Mouse (Mus musculus) forebrain, embryonic 10.5 days (tissue): ENCODE results near the gene Six4. TPM values are rescaled to one million over a fixed set of nuclear protein-coding genes. Genes with fewer than 3 reads are reported as not detected.
A peak's percentile ranks its signal among the peaks of the same experiment; 100 is the strongest.
"Not testable (repeated sequence)": the region's sequence is repeated elsewhere in the genome, so short reads cannot be mapped to it uniquely, and the experiment has no call there.

Source experiments
- DNase-seq: peaks from one replicate; pipeline ENCODE4 v3.0.0-alpha.2; 2017; ENCODE audit warnings: low spot score; ENCODE audit errors: extremely low spot score
- H3K27ac ChIP-seq: fragments of 300-500 bp; sonication (generic); 2 replicates; pipeline ENCODE4 v1.5.1; 2016; ENCODE audit warnings: mild to moderate bottlenecking
- H3K27me3 ChIP-seq: fragments of 300-500 bp; sonication (generic); 2 replicates; pipeline ENCODE4 v1.6.1; 2016; ENCODE audit warnings: mild to moderate bottlenecking; ENCODE audit not compliant: poor library complexity, severe bottlenecking
- H3K36me3 ChIP-seq: fragments of 300-500 bp; sonication (generic); replicated peaks from 2 replicates; pipeline ENCODE4 v1.6.1; 2016; ENCODE audit warnings: mild to moderate bottlenecking, moderate library complexity
- H3K4me1 ChIP-seq: fragments of 300-500 bp; sonication (generic); 2 replicates; pipeline ENCODE4 v1.6.1; 2016
- H3K4me3 ChIP-seq: fragments of 300-500 bp; sonication (generic); 2 replicates; pipeline ENCODE4 v1.5.1; 2016; ENCODE audit warnings: mild to moderate bottlenecking, moderate library complexity
- H3K9me3 ChIP-seq: fragments of 300-500 bp; sonication (generic); 2 replicates; pipeline ENCODE4 v1.6.1; 2016; ENCODE audit warnings: mild to moderate bottlenecking, moderate library complexity
- WGBS: fragments of 180-500 bp; shearing (Covaris S2); methylation state at CpG from one replicate; pipeline ENCODE4 v1.1.7; 2016; 5-methylcytosine and 5-hydroxymethylcytosine counted together
- polyA plus RNA-seq: library from polyadenylated mRNA; unstranded; fragments of >200 nt; fragmentation: Nextera tagmentation; extraction: Ambion mirVana; gene quantifications from 2 replicates; pipeline ENCODE4 v1.2.1, GENCODE M21; 2016

The Six4 gene
- polyA plus RNA-seq, result 7.0 and 7.6 TPM in 2 replicates

DNA sequence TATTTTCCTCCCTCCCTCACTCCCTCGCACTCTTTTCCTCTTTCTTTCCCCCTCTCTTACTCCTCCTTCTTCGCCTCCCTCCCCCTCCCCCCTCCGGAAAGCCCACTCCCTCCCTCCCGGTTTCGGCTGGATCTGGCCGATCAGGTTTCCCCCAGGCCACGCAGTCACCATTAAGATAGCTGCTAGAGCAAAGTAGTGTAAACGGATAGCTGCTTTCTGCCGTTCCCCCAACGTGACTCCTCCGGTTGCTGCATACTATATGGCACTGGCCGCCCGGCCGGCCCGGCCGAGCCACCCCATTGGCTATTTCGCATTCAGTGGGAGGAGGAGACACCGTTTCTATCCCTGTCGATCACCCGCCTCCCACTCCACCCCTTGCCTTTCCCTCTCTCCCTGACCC is at the start of gene Six4:
TSS of gene Six4 (minus strand) at position 261 of the 400 bp plus-strand sequence.
- H3K4me1 ChIP-seq, result peaks cover 34% of the 10 kb centered on the region
- DNase-seq, result peak; percentile 86
- no peaks in the 10 kb centered on the region for H3K9me3 ChIP-seq
- WGBS, result 0% methylated on average over 20 of the region's 20 CpGs
- H3K36me3 ChIP-seq, result peaks cover 11% of the 10 kb centered on the region
- H3K27ac ChIP-seq, result peak within 1 kb of the TSS; percentile 94
- peak within 1 kb of the TSS; percentile 84 for H3K4me3 ChIP-seq
- H3K27me3 ChIP-seq, result peaks cover 20% of the 10 kb centered on the region

DNA sequence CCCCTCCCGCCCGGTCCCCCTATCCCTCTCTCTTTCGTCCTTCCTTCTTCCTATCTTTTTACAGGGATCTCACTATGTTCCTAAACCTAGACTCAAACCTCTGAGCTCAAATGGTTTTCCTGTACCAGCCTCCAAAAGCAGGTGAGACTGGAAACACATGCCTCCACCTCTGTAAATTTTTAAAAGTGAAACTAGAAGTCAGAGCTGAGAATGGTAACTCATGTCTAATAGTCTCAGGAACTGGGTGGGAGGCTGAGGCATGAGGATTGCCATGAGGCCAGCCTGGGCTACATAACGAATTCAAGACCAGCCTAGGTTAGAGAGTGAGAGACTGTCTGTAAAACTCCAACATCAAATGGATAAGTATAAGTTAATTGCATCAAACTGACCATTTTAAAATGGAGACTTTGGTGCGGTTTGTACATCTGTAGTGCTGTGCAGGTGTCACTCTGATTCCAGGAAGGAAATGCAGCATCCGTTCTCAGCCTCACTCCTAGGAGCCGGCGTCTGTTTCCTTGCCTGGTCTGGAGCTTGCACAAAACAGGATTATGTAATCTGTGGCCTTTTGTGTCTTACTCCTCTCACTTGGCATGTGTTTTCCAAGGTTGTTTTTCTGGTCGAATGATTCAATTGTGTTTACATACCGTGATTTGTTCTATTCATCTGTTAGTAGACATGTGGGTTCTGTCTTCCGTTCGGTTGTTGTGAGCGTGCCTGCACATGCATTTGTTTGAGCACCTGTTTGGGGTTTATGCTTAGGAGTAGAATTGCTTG is 49.3 kb upstream of the Six4 start:
- Histone ChIP-seq H3K36me3 (peaks cover 8% of the 10 kb centered on the region), H3K27me3 (no peaks in the 10 kb centered on the region), H3K4me1 (peaks cover 10% of the 10 kb centered on the region), H3K9me3 (peaks cover 8% of the 10 kb centered on the region; the same call in 1 of the 2 replicates), H3K27ac (no peak overlapping the region), H3K4me3 (no peak overlapping the region)
- DNase-seq, result no peak
- 75% methylated on average over 13 of the region's 13 CpGs for WGBS

DNA sequence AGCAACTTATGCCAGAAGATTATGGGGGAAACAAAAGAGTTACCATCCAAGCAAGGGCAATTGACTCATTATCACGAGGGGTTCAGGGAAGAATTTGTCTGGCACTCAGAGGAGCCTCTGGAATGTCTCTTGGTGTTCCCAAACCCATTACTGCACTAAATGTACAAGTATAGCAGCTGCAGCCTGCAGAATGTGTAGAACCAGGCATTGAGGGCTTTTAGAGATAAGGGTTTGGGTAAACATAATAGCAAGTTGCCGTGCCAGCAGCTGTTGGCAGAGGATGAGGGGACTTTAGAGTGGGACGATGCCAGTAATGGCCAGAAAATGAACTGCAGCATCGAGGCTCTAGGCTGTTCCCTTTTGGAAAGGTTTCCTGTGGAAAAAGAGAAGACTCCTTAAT is 47.1 kb upstream of the Six4 start:
- H3K9me3 ChIP-seq, result peaks cover under 1% of the 10 kb centered on the region; the same call in 1 of the 2 replicates
- no peaks in the 10 kb centered on the region for H3K27me3 ChIP-seq
- DNase-seq, result no peak
- no peak overlapping the region for H3K4me3 ChIP-seq
- WGBS, result 85% methylated on average over 4 of the region's 4 CpGs
- H3K4me1 ChIP-seq, result peaks cover 10% of the 10 kb centered on the region
- peaks cover under 1% of the 10 kb centered on the region for H3K36me3 ChIP-seq
- H3K27ac ChIP-seq, result no peak overlapping the region

DNA sequence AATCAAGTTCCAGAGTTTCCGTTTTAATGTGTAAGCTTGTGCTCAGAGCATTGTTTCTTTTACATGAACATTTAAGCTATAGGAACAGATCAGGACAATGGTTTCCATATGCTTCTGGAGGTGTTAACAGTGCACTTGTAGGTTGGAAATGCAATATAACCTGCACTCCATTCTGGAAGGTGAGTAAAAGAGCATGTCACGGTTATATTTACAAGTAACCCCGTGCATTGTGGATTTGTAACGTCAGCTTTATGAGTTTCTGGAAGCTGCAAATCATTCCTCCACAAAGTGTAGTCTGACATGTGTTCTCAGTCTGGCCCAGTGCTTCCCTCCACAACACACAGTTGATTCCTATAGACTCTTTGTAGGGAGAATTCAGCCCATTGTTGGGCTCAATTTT is 40.9 kb upstream of the Six4 start:
- DNase-seq, result no peak
- H3K27ac ChIP-seq, result no peak overlapping the region
- WGBS, result 95% methylated on average over 4 of the region's 4 CpGs
- H3K4me1 ChIP-seq, result no peaks in the 10 kb centered on the region
- H3K27me3 ChIP-seq, result no peaks in the 10 kb centered on the region
- H3K4me3 ChIP-seq, result no peak overlapping the region
- no peaks in the 10 kb centered on the region for H3K36me3 ChIP-seq
- no peaks in the 10 kb centered on the region for H3K9me3 ChIP-seq

DNA sequence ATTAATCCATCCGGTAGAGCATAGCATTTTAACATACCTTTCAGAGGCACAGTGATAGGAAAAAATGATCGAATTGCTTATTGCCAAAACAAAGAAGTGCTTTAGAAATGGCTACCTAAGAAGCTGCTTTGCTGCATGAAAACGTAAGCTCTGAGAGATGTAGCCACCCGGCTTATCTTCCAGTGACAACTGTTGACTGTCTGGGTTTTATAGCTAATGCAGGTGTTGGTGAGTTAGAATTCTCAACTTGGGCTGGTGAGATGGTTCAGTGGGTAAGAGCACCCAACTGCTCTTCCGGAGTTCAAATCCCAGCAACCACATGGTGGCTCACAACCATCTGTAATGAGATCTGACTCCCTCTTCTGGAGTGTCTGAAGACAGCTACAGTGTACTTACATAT is 37.8 kb upstream of the Six4 start:
- H3K9me3 ChIP-seq, H3K27me3 ChIP-seq, H3K4me1 ChIP-seq, H3K4me3 ChIP-seq, H3K27ac ChIP-seq, DNase-seq, H3K36me3 ChIP-seq: not testable (repeated sequence)
- WGBS, result 92% methylated on average over 5 of the region's 5 CpGs

DNA sequence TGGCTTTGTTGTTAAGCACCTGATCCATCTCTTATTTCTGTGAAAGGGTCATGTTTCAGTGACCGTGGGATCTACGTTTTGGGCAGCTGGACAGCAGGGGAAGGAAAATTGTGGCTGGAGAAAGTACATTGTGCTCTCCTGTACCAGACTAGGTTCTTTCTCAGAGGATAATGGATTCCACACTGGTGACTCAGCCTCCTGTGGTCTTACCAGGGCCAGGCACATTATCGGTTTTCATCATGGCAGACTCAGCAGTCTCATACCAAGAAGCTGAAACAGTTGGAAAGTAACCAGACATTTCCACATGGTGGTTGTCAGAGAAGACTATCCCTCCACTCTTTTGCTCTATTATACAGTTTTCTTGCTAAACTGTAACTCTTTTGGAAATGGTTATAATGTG is 34.0 kb upstream of the Six4 start:
- no peak for DNase-seq
- 0 out of 2 replicates have a peak, but pooled peaks cover 14% of the 10 kb centered on the region for H3K36me3 ChIP-seq
- 72% methylated on average over 3 of the region's 3 CpGs for WGBS
- H3K4me3 ChIP-seq, result no peak overlapping the region
- no peaks in the 10 kb centered on the region for H3K4me1 ChIP-seq
- H3K27me3 ChIP-seq, result no peaks in the 10 kb centered on the region
- H3K27ac ChIP-seq, result no peak overlapping the region
- H3K9me3 ChIP-seq, result no peaks in the 10 kb centered on the region

DNA sequence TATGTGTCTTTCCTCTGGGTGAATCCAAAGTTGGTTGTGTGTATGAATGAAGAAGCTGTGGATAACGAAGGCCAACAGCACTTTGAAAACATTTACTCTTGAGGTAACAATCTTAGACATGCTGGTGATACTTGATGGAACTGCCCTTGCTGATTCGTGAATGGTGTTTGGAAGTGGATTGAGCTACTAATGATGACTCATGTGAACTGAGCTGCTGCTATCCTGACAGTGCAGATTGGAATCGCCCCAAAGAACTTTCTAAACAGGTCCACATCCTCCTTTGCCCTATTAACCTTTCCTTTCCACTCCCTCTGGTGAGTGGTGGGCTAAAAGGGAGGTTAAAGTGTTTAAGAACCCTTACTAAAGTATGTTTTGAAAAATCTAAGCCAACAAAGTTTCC is 27.5 kb upstream of the Six4 start:
- no peak for DNase-seq
- Histone ChIP-seq H3K27ac (no peak overlapping the region), H3K4me3 (no peak overlapping the region), H3K36me3 (0 out of 2 replicates have a peak, but pooled peaks cover 18% of the 10 kb centered on the region), H3K9me3 (peaks cover 12% of the 10 kb centered on the region; the same call in 1 of the 2 replicates), H3K4me1 (no peaks in the 10 kb centered on the region), H3K27me3 (no peaks in the 10 kb centered on the region)
- WGBS, result 87% methylated on average over 3 of the region's 3 CpGs

DNA sequence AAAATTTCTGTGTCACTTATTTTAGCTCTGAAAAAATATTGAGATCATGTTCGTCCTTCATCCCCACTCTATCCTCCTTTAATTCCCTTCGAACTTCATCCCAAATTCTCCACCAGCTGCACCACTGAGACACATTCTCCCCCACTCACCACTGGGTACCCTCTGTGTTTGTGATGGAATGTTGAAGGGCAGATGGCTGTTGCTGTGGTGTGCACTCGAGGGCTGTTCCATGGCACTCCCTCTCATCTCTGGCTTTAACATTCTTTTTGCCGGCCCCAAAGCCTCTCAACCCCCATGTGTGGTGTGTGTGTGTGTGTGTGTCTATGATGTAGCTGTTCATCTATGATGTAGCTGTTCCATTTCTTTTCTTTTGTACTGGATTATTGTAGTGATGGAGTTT is 12.0 kb upstream of the Six4 start:
- Histone ChIP-seq H3K27ac (no peak overlapping the region), H3K4me3 (no peak overlapping the region), H3K27me3 (no peaks in the 10 kb centered on the region), H3K36me3 (no peaks in the 10 kb centered on the region), H3K9me3 (no peaks in the 10 kb centered on the region), H3K4me1 (peaks cover 19% of the 10 kb centered on the region)
- 86% methylated on average over 4 of the region's 4 CpGs for WGBS
- DNase-seq, result no peak

DNA sequence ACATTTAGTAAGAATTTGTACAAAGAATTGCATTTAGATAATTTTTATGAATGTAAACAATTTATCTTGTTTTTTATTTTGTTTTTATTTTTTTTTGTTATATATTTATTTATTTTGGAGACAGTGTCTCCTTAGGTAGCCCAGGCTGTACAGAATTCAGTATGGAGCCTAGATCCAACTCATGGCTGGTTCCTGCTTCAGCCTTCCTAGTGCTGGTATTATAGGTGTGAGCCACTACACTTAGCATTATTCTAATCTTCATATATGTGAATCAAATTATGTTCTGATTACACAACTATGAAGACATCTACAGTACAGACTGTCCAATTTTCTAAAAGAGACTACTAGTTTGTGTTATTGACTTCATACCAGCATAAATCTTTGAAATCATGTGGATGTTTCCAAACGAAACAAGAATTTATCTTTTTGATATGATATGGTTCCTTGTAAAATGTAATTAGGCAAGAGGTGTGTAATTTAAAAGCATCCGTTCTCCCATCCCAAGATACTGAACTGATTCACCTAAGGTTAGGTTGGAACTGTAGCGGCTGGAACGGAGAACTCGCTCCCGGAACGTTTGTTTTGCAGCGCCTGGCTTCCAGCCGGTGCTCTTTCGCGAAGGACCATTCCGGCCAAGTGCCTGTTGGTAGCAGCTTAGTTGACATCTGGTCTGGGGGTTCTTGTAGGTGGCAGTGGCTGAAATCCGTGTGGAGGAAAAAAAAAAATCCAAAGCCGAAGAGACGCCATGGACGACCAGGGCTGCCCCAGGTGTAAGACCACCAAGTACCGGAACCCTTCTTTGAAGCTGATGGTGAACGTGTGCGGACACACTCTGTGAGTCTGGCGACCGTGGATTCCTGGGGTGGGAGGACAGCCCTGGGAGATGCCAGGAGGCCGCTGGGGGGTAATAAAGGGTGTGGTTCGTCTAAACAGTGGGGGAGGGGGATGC is 10.1 kb upstream of the Six4 start, which contains the start of gene Mnat1:
TSS of gene Mnat1 (plus strand) at position 625 of the 949 bp plus-strand sequence.
- peak within 1 kb of the TSS; percentile 84 for H3K4me3 ChIP-seq
- H3K27ac ChIP-seq, result peak within 1 kb of the TSS; percentile 86
- H3K27me3 ChIP-seq, result no peaks in the 10 kb centered on the region
- H3K4me1 ChIP-seq, result peaks cover 19% of the 10 kb centered on the region
- no peaks in the 10 kb centered on the region for H3K9me3 ChIP-seq
- H3K36me3 ChIP-seq, result no peaks in the 10 kb centered on the region
- peak; percentile 82 for DNase-seq
- WGBS, result 2% methylated on average over 23 of the region's 23 CpGs

DNA sequence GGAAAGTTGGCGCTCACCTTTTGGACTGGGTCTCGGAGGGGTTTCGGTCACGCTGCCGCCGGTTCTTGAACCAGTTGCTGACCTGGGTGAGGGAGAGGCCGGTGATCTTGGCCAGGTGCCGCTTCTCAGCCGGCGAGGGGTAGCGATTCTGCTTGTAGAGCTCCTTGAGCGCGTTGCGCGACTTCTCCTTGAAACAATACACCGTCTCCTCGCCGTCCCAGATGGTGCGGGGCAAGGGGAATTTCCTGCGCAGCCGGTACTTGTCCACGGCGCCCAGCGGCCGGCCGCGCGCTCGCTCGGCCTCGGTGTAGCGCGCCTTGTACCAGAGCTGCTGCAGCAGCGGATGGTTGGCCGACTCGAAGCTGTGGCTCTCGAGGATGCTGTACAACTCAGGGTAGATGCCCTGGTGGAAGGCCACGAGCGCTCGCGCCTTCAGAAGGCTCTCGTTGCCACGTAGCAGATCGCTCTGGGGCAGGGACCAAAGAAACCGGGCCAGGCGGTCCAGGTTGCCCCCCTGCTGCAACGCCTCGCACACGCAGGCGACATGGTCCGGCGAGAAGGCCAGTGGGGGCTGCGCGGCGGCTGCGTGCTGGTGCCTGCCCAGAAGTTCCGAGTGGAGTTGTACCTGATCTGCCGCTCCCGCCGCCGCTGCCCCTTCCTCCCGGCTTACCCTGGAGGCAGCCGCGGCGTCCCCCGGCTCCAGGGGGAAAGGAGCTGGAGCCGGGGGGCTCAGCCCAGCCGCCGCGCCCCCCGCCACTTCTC is 749 bp downstream of the Six4 start:
- WGBS, result 0% methylated on average over 68 of the region's 71 CpGs
- H3K27me3 ChIP-seq, result peaks cover 20% of the 10 kb centered on the region
- H3K9me3 ChIP-seq, result no peaks in the 10 kb centered on the region
- peak overlapping the region; percentile 94 for H3K27ac ChIP-seq
- peaks cover 18% of the 10 kb centered on the region for H3K36me3 ChIP-seq
- H3K4me1 ChIP-seq, result peaks cover 34% of the 10 kb centered on the region
- DNase-seq, result peak; percentile 67
- H3K4me3 ChIP-seq, result peak overlapping the region; percentile 84

DNA sequence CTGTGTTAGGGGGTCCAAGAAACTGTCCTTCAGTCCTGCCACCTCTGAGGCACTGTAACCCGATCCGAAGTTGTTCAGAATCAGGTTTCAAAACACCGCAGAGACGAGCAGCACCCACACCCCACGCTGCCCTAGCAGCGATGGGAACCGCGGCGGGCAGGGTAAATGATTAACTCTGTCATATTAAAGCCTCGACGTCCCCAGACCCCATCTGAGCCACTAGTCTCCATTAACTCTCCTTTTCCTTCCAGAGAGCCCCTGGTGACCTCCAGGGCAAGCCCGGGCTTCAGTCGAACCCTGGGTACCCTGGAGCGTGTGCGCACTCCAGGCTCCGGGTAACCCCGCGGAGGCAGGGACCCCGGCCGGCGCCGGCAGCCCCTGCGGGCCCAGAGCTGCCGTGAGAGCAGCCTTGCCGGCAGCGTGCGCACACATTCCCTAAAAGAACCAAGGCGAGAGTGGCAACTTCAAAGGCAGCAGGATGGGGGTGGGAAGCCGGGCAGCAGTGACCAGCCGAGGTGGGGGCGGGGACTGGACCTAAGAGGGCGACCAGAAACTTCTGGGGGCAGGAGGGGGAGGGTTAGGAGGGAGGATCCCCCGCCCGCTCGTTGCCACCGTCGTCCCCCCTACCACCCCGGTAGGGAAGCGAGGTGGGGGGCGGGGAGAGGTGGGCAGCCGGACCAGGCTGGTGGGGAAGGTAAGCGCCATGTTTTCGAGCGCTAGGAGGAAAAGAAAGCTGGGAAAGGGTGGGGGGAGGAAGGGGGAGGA is 1.5 kb downstream of the Six4 start:
- peak overlapping the region; percentile 94 for H3K27ac ChIP-seq
- DNase-seq, result peak; percentile 77
- peaks cover 20% of the 10 kb centered on the region for H3K27me3 ChIP-seq
- peak overlapping the region; percentile 84 for H3K4me3 ChIP-seq
- under 1% methylated on average over 44 of the region's 44 CpGs for WGBS
- H3K9me3 ChIP-seq, result no peaks in the 10 kb centered on the region
- peaks cover 25% of the 10 kb centered on the region for H3K36me3 ChIP-seq
- H3K4me1 ChIP-seq, result peaks cover 34% of the 10 kb centered on the region
